Mouse (Mus musculus): ENCODE results near the gene Dgkg.

Gene Dgkg

GRCm38 (mm10) chr16:22545799-22546198 lies 111.2 kb downstream of the Dgkg start:
- no peak for ATAC-seq (ENCODE audit: low TSS enrichment)

GRCm38 (mm10) chr16:22545016-22545561 lies 111.9 kb downstream of the Dgkg start:
- ATAC-seq (ENCODE audit: low TSS enrichment), result peak; percentile 84

- no peak for ATAC-seq (ENCODE audit: low TSS enrichment)
Observed at GRCm38 (mm10) chr16:22542691-22543141, 114.3 kb downstream of the Dgkg start.

- ATAC-seq (ENCODE audit: low TSS enrichment), result no peak
Observed at GRCm38 (mm10) chr16:22539275-22539674, 117.7 kb downstream of the Dgkg start.

GRCm38 (mm10) chr16:22536581-22537160 lies 120.3 kb downstream of the Dgkg start:
- no peak for ATAC-seq (ENCODE audit: low TSS enrichment)

- peak; percentile 87 for ATAC-seq (ENCODE audit: low TSS enrichment)
Observed at GRCm38 (mm10) chr16:22533087-22533486, 123.9 kb downstream of the Dgkg start.

GRCm38 (mm10) chr16:22531834-22532233 lies 125.2 kb downstream of the Dgkg start:
- ATAC-seq (ENCODE audit: low TSS enrichment), result no peak

- ATAC-seq (ENCODE audit: low TSS enrichment), result no peak
Observed at GRCm38 (mm10) chr16:22531041-22531440, 126.0 kb downstream of the Dgkg start.

- no peak for ATAC-seq (ENCODE audit: low TSS enrichment)
Observed at GRCm38 (mm10) chr16:22527499-22527939, 129.5 kb downstream of the Dgkg start.

- no peak for ATAC-seq (ENCODE audit: low TSS enrichment)
Observed at GRCm38 (mm10) chr16:22526386-22526785, 130.6 kb downstream of the Dgkg start.

GRCm38 (mm10) chr16:22517431-22518384 lies 139.3 kb downstream of the Dgkg start:
- peak; percentile 85 for ATAC-seq (ENCODE audit: low TSS enrichment)

- no peak for ATAC-seq (ENCODE audit: low TSS enrichment)
Observed at GRCm38 (mm10) chr16:22515476-22515875, 141.5 kb downstream of the Dgkg start.

- no peak for ATAC-seq (ENCODE audit: low TSS enrichment)
Observed at GRCm38 (mm10) chr16:22510861-22511637, 146.0 kb downstream of the Dgkg start.

GRCm38 (mm10) chr16:22508936-22509563 lies 148.0 kb downstream of the Dgkg start:
- ATAC-seq (ENCODE audit: low TSS enrichment), result peak; percentile 71

- no peak for ATAC-seq (ENCODE audit: low TSS enrichment)
Observed at GRCm38 (mm10) chr16:22505656-22506055, 151.4 kb downstream of the Dgkg start.

- peak; percentile 74 for ATAC-seq (ENCODE audit: low TSS enrichment)
Observed at GRCm38 (mm10) chr16:22504851-22505250, 152.2 kb downstream of the Dgkg start.

- no peak for ATAC-seq (ENCODE audit: low TSS enrichment)
Observed at GRCm38 (mm10) chr16:22504049-22504448, 153.0 kb downstream of the Dgkg start.

GRCm38 (mm10) chr16:22503467-22503866 lies 153.6 kb downstream of the Dgkg start:
- no peak for ATAC-seq (ENCODE audit: low TSS enrichment)

- no peak for ATAC-seq (ENCODE audit: low TSS enrichment)
Observed at GRCm38 (mm10) chr16:22501855-22502254, 155.2 kb downstream of the Dgkg start.

- ATAC-seq (ENCODE audit: low TSS enrichment), result no peak
Observed at GRCm38 (mm10) chr16:22500561-22500960, 156.5 kb downstream of the Dgkg start.

GRCm38 (mm10) chr16:22499951-22500350 lies 157.1 kb downstream of the Dgkg start:
- ATAC-seq (ENCODE audit: low TSS enrichment), result no peak

Measured in frontal cortex, adult (tissue).